Mouse (Mus musculus): ENCODE measurements around the gene Fam174a. TPM values are rescaled to one million over a fixed set of nuclear protein-coding genes. Genes with fewer than 3 reads are reported as not detected.

The Fam174a gene
- polyA plus RNA-seq, 1 experiment = 4.9 TPM

DNA sequence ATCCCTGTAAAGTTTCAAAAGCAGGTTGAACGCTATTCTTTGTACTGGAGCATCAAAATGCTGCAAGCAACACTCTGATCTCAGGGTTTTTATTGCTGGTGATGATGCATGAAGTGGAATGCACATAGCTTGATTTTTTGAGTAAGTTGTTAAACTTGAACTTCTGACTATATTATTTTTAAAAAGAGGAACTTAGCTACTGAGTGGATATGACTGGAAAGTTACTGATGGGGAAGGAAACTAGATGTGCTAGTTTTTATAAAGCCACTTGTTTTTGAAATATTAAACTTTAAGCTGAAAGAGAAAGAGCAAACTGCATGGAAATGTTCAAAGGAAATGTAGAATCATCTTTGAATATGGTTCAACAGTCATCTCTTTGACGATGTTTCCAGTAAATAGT, 67.6 kb downstream of the Fam174a start:
- 53% methylated on average over 2 of the region's 2 CpGs for WGBS
- DNase-seq (ENCODE audit: low read depth, low spot score) = no peak

All from large intestine, adult 2 months (tissue).